Mouse (Mus musculus): ENCODE measurements around the gene Zdhhc12. TPM values are rescaled to one million over a fixed set of nuclear protein-coding genes. Genes with fewer than 3 reads are reported as not detected.

Zdhhc12 gene
- polyA plus RNA-seq, 1 experiment from 2014 or later: 32.0 TPM

GRCm38 (mm10) chr2:30084632-30085031 lies 8.8 kb downstream of the Zdhhc12 start:
- peak; percentile 67 for ATAC-seq (ENCODE audit: low read depth)
- no peaks in the 10 kb centered on the region for H3K9me3 ChIP-seq (ENCODE audit: control insufficient read depth, low read length)
- H3K36me3 ChIP-seq (ENCODE audit: control insufficient read depth, insufficient read depth, low read length): no peaks in the 10 kb centered on the region; the same call in 1 of the 2 replicates
- H3K4me1 ChIP-seq (replicated peaks; ENCODE audit: control insufficient read depth, insufficient read depth, low read length): no peaks in the 10 kb centered on the region
- peak overlapping the region; percentile 21 for H3K4me3 ChIP-seq (ENCODE audit: low read length)
- 24% methylated on average over 12 of the region's 12 CpGs for WGBS
- peak overlapping the region; percentile 46 for H3K4me2 ChIP-seq (ENCODE audit: low read depth, low read length)
- no peak overlapping the region; the same call in 1 of the 2 replicates for H3K9ac ChIP-seq (ENCODE audit: low read length)
- H3K27me3 ChIP-seq (ENCODE audit: control insufficient read depth, insufficient read depth, low read depth, low read length): no peaks in the 10 kb centered on the region
- no peak overlapping the region for H3K27ac ChIP-seq (ENCODE audit: low read length)

DNA sequence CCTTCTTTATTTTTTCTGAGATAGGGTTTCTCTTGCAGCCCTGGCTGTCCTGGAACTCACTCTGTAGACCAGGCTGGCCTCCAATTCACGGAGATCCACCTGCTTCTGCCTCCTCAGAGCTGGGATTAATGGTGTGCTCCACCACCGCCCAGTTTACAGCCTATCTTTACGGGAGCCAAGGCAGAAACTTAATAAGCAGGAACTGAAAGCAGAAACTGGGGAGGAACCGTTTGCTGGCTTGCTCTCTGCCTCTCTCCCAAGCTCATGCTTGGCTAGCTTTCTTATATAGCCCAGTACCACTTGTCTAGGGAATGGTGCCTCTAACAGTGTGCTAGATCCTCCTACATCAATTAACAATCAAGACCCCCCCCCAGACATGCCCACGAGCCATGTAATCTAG lies 9.3 kb downstream of the Zdhhc12 start:
- H3K36me3 ChIP-seq (ENCODE audit: control insufficient read depth, insufficient read depth, low read length): no peaks in the 10 kb centered on the region; the same call in 1 of the 2 replicates
- WGBS: 63% methylated on average over 5 of the region's 5 CpGs
- H3K4me2 ChIP-seq (ENCODE audit: low read depth, low read length): no peak overlapping the region; the same call in 1 of the 2 replicates
- H3K9me3 ChIP-seq (ENCODE audit: control insufficient read depth, low read length): no peaks in the 10 kb centered on the region
- H3K27ac ChIP-seq (ENCODE audit: low read length): no peak overlapping the region
- H3K9ac ChIP-seq (ENCODE audit: low read length): no peak overlapping the region
- no peak overlapping the region for H3K4me3 ChIP-seq (ENCODE audit: low read length)
- H3K27me3 ChIP-seq (ENCODE audit: control insufficient read depth, insufficient read depth, low read depth, low read length): no peaks in the 10 kb centered on the region
- no peaks in the 10 kb centered on the region for H3K4me1 ChIP-seq (replicated peaks; ENCODE audit: control insufficient read depth, insufficient read depth, low read length)
- no peak for ATAC-seq (ENCODE audit: low read depth)

GRCm38 (mm10) chr2:30080181-30080800 lies 13.2 kb downstream of the Zdhhc12 start:
- 78% methylated on average over 15 of the region's 15 CpGs for WGBS
- no peak overlapping the region for H3K4me2 ChIP-seq (ENCODE audit: low read depth, low read length)
- H3K9ac ChIP-seq (ENCODE audit: low read length): no peak overlapping the region
- peaks cover 6% of the 10 kb centered on the region; the same call in 1 of the 2 replicates for H3K4me1 ChIP-seq (replicated peaks; ENCODE audit: control insufficient read depth, insufficient read depth, low read length)
- no peaks in the 10 kb centered on the region for H3K27me3 ChIP-seq (ENCODE audit: control insufficient read depth, insufficient read depth, low read depth, low read length)
- ATAC-seq (ENCODE audit: low read depth): no peak
- H3K9me3 ChIP-seq (ENCODE audit: control insufficient read depth, low read length): no peaks in the 10 kb centered on the region
- H3K27ac ChIP-seq (ENCODE audit: low read length): no peak overlapping the region
- no peak overlapping the region for H3K4me3 ChIP-seq (ENCODE audit: low read length)
- no peaks in the 10 kb centered on the region for H3K36me3 ChIP-seq (ENCODE audit: control insufficient read depth, insufficient read depth, low read length)

- no peaks in the 10 kb centered on the region for H3K27me3 ChIP-seq (ENCODE audit: control insufficient read depth, insufficient read depth, low read depth, low read length)
- H3K4me1 ChIP-seq (replicated peaks; ENCODE audit: control insufficient read depth, insufficient read depth, low read length): peaks cover 6% of the 10 kb centered on the region; the same call in 1 of the 2 replicates
- peak overlapping the region; percentile 92 for H3K4me2 ChIP-seq (ENCODE audit: low read depth, low read length)
- ATAC-seq (ENCODE audit: low read depth): no peak
- 0 out of 2 replicates have a peak overlapping the region, but pooled peaks have one; percentile 72 for H3K4me3 ChIP-seq (ENCODE audit: low read length)
- H3K9ac ChIP-seq (ENCODE audit: low read length): peak overlapping the region; percentile 81
- H3K27ac ChIP-seq (ENCODE audit: low read length): peak overlapping the region; percentile 96
- H3K9me3 ChIP-seq (ENCODE audit: control insufficient read depth, low read length): no peaks in the 10 kb centered on the region
- WGBS: 60% methylated on average over 4 of the region's 4 CpGs
- no peaks in the 10 kb centered on the region for H3K36me3 ChIP-seq (ENCODE audit: control insufficient read depth, insufficient read depth, low read length)
These were observed 14.7 kb downstream of the Zdhhc12 start for GRCm38 (mm10) chr2:30078760-30079159.

- Histone ChIP-seq H3K9me3 (ENCODE audit: control insufficient read depth, low read length) (no peaks in the 10 kb centered on the region), H3K4me2 (ENCODE audit: low read depth, low read length) (peak overlapping the region; percentile 92), H3K4me3 (ENCODE audit: low read length) (peak overlapping the region; percentile 72), H3K27ac (ENCODE audit: low read length) (peak overlapping the region; percentile 96), H3K9ac (ENCODE audit: low read length) (peak overlapping the region; percentile 81), H3K36me3 (ENCODE audit: control insufficient read depth, insufficient read depth, low read length) (no peaks in the 10 kb centered on the region), H3K4me1 (replicated peaks; ENCODE audit: control insufficient read depth, insufficient read depth, low read length) (peaks cover 6% of the 10 kb centered on the region; the same call in 1 of the 2 replicates), H3K27me3 (ENCODE audit: control insufficient read depth, insufficient read depth, low read depth, low read length) (no peaks in the 10 kb centered on the region)
- 8% methylated on average over 10 of the region's 10 CpGs for WGBS
- peak; percentile 43 for ATAC-seq (ENCODE audit: low read depth)
These were observed 15.1 kb downstream of the Zdhhc12 start for GRCm38 (mm10) chr2:30078349-30078712.

- ATAC-seq (ENCODE audit: low read depth): peak; percentile 86
- H3K27ac ChIP-seq (ENCODE audit: low read length): peak within 1 kb of the TSS; percentile 96
- peak within 1 kb of the TSS; percentile 81 for H3K9ac ChIP-seq (ENCODE audit: low read length)
- WGBS: under 1% methylated on average over 53 of the region's 53 CpGs
- peaks cover 6% of the 10 kb centered on the region; the same call in 1 of the 2 replicates for H3K4me1 ChIP-seq (replicated peaks; ENCODE audit: control insufficient read depth, insufficient read depth, low read length)
- no peaks in the 10 kb centered on the region for H3K27me3 ChIP-seq (ENCODE audit: control insufficient read depth, insufficient read depth, low read depth, low read length)
- H3K4me3 ChIP-seq (ENCODE audit: low read length): peak within 1 kb of the TSS; percentile 72
- peaks cover under 1% of the 10 kb centered on the region; the same call in 1 of the 2 replicates for H3K36me3 ChIP-seq (ENCODE audit: control insufficient read depth, insufficient read depth, low read length)
- peak within 1 kb of the TSS; percentile 92 for H3K4me2 ChIP-seq (ENCODE audit: low read depth, low read length)
- H3K9me3 ChIP-seq (ENCODE audit: control insufficient read depth, low read length): no peaks in the 10 kb centered on the region
These were observed 15.7 kb downstream of the Zdhhc12 start, which contains the start of gene Pkn3 for GRCm38 (mm10) chr2:30077502-30078348. Gene Pkn3, plus strand, starts transcription at chr2:30077684.

DNA sequence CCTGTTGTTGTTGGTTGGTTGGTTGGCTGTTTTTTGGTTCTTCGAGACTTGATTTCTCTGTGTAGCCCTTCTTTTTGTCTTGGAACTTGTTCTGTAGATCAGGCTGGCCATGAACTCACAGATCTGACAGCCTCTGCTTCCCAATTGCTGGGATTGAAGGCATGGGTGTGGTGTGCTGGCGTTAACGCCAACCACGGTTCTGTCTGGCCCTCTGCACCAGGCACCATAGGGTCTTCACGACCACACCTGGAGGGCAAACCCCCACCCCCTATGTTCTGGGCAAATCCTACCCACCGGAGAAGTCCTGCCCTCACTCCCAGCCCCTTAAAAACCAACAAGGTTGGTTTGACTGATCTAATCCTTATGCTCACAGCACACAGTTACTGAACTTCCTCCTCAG lies 16.5 kb downstream of the Zdhhc12 start:
- 61% methylated on average over 6 of the region's 6 CpGs for WGBS
- Histone ChIP-seq H3K9me3 (ENCODE audit: control insufficient read depth, low read length) (no peaks in the 10 kb centered on the region), H3K36me3 (ENCODE audit: control insufficient read depth, insufficient read depth, low read length) (peaks cover 5% of the 10 kb centered on the region; the same call in 1 of the 2 replicates), H3K4me3 (ENCODE audit: low read length) (peak overlapping the region; percentile 72), H3K27me3 (ENCODE audit: control insufficient read depth, insufficient read depth, low read depth, low read length) (no peaks in the 10 kb centered on the region), H3K9ac (ENCODE audit: low read length) (peak overlapping the region; percentile 47; the same call in 1 of the 2 replicates), H3K27ac (ENCODE audit: low read length) (peak overlapping the region; percentile 96; the same call in 1 of the 2 replicates), H3K4me2 (ENCODE audit: low read depth, low read length) (peak overlapping the region; percentile 92), H3K4me1 (replicated peaks; ENCODE audit: control insufficient read depth, insufficient read depth, low read length) (peaks cover 6% of the 10 kb centered on the region; the same call in 1 of the 2 replicates)
- no peak; the same call in 1 of the 2 replicates for ATAC-seq (ENCODE audit: low read depth)

DNA sequence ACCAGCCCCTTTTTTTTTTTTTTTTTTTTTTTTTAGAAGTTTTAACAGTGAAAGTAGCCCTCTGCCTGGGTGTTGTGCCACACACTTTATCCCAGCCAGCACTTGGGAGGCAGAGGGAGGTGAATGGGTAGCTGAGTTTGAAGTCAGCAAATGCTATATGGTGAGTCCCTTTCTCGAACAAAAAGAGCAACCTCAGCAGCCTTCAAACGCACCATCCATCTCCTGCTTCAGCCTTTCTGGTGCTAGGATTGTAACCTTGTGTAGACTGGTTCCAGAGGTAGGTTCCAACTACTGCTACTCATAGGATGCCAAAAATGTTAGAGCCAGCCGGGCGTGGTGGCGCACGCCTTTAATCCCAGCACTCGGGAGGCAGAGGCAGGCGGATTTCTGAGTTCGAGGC lies 17.0 kb downstream of the Zdhhc12 start:
- Histone ChIP-seq H3K9ac (ENCODE audit: low read length) (no peak overlapping the region), H3K4me2 (ENCODE audit: low read depth, low read length) (no peak overlapping the region), H3K36me3 (ENCODE audit: control insufficient read depth, insufficient read depth, low read length) (peaks cover 8% of the 10 kb centered on the region; the same call in 1 of the 2 replicates), H3K4me1 (replicated peaks; ENCODE audit: control insufficient read depth, insufficient read depth, low read length) (peaks cover 6% of the 10 kb centered on the region; the same call in 1 of the 2 replicates), H3K4me3 (ENCODE audit: low read length) (no peak overlapping the region), H3K9me3 (ENCODE audit: control insufficient read depth, low read length) (no peaks in the 10 kb centered on the region), H3K27me3 (ENCODE audit: control insufficient read depth, insufficient read depth, low read depth, low read length) (no peaks in the 10 kb centered on the region), H3K27ac (ENCODE audit: low read length) (no peak overlapping the region)
- WGBS: 89% methylated on average over 8 of the region's 9 CpGs
- no peak for ATAC-seq (ENCODE audit: low read depth)

- Histone ChIP-seq H3K9ac (ENCODE audit: low read length) (no peak overlapping the region), H3K4me1 (replicated peaks; ENCODE audit: control insufficient read depth, insufficient read depth, low read length) (peaks cover 6% of the 10 kb centered on the region; the same call in 1 of the 2 replicates), H3K4me3 (ENCODE audit: low read length) (no peak overlapping the region), H3K9me3 (ENCODE audit: control insufficient read depth, low read length) (no peaks in the 10 kb centered on the region), H3K27me3 (ENCODE audit: control insufficient read depth, insufficient read depth, low read depth, low read length) (no peaks in the 10 kb centered on the region), H3K4me2 (ENCODE audit: low read depth, low read length) (no peak overlapping the region), H3K36me3 (ENCODE audit: control insufficient read depth, insufficient read depth, low read length) (peaks cover 9% of the 10 kb centered on the region), H3K27ac (ENCODE audit: low read length) (no peak overlapping the region)
- WGBS: 61% methylated on average over 3 of the region's 3 CpGs
- no peak for ATAC-seq (ENCODE audit: low read depth)
These were observed 17.8 kb downstream of the Zdhhc12 start for GRCm38 (mm10) chr2:30075625-30076024.

All from lung, embryonic 16.5 days (tissue).